ENCODE assay signal across 8 mouse cellular contexts in genomic region chr11:30267892-30268647, GRCm38 (mm10). TPM values are rescaled to one million over a fixed set of nuclear protein-coding genes. Genes with fewer than 3 reads are reported as not detected.
A peak's percentile ranks its signal among the peaks of the same experiment; 100 is the strongest.
DNase-seq lines count a peak whose midpoint lies in the region; ATAC-seq and TF ChIP-seq lines count a peak whose summit lies in the region.

Gene Sptbn1 (minus strand): TSS chr11:30268175.

- no peaks in the 10 kb centered on the region for H3K9me3 ChIP-seq in CH12.LX (replicated peaks; ENCODE audit: low read length)
- no peaks in the 10 kb centered on the region for H3K9me3 ChIP-seq in forebrain, embryonic 13.5 days (replicated peaks)
- H3K9me3 ChIP-seq in heart, embryonic 16.5 days (replicated peaks; ENCODE audit: control insufficient read depth, low read length), result no peaks in the 10 kb centered on the region
- no peaks in the 10 kb centered on the region for H3K9me3 ChIP-seq in liver, embryonic 12.5 days (replicated peaks)
- no peaks in the 10 kb centered on the region for H3K9me3 ChIP-seq in stomach, embryonic 16.5 days (replicated peaks; ENCODE audit: control insufficient read depth, low read length)

- TF ChIP-seq CTCF in CH12.LX (conservative IDR thresholded peaks at IDR 0.05 in 1 of 2, IDR thresholded peaks at IDR 0.05 in 1 of 2; ENCODE audit: low read depth in 2 of 2, low read length in 2 of 2), result no peak

- TF ChIP-seq RAD21 in CH12.LX (IDR thresholded peaks at IDR 0.05; ENCODE audit: low read depth, low read length), result no peak

- H3K27me3 ChIP-seq in CH12.LX (replicated peaks), result peaks cover 16% of the 10 kb centered on the region
- peaks cover 14% of the 10 kb centered on the region for H3K27me3 ChIP-seq in forebrain, embryonic 13.5 days
- no peaks in the 10 kb centered on the region for H3K27me3 ChIP-seq in heart, embryonic 16.5 days (ENCODE audit: control insufficient read depth, insufficient read depth, low read length)
- peaks cover 44% of the 10 kb centered on the region for H3K27me3 ChIP-seq in liver, embryonic 12.5 days (replicated peaks)
- H3K27me3 ChIP-seq in stomach, embryonic 16.5 days (ENCODE audit: control insufficient read depth, insufficient read depth, low read length), result no peaks in the 10 kb centered on the region

- WGBS in forebrain, embryonic 13.5 days, result 0% methylated on average over 55 of the region's 81 CpGs
- WGBS in heart, embryonic 16.5 days, result under 1% methylated on average over 53 of the region's 81 CpGs
- WGBS in liver, embryonic 12.5 days (ENCODE audit: insufficient replicate concordance), result under 1% methylated on average over 58 of the region's 81 CpGs
- WGBS in stomach, embryonic 16.5 days, result under 1% methylated on average over 50 of the region's 81 CpGs

- ATAC-seq in cerebellum, adult (ENCODE audit: insufficient number of reproducible peaks, low FRiP score, low TSS enrichment), result peak; percentile 85
- peak; percentile 95 for ATAC-seq in forebrain, embryonic 13.5 days
- peak; percentile 93 for ATAC-seq in heart, embryonic 16.5 days (replicated peaks; ENCODE audit: extremely low read depth, insufficient read depth, low FRiP score)
- peak; percentile 80 for ATAC-seq in liver, embryonic 12.5 days
- ATAC-seq in stomach, embryonic 16.5 days (ENCODE audit: insufficient read depth, low FRiP score), result peak; percentile 96

- peak; percentile 56 for DNase-seq in CH12.LX (ENCODE audit: extremely low read depth)
- DNase-seq in kidney, postnatal 25 days, result peak; percentile 89 to 95
- DNase-seq in naive thymus-derived CD4-positive, alpha-beta T cell, adult 2 months (ENCODE audit: low read depth), result peak; percentile 40

- H3K4me2 ChIP-seq in CH12.LX (ENCODE audit: insufficient read depth, low read depth, poor library complexity, severe bottlenecking), result peak within 1 kb of the TSS; percentile 54
- H3K4me2 ChIP-seq in forebrain, embryonic 13.5 days, result peak within 1 kb of the TSS; percentile 66
- H3K4me2 ChIP-seq in heart, embryonic 16.5 days (ENCODE audit: low read depth, low read length), result peak within 1 kb of the TSS; percentile 75
- peak within 1 kb of the TSS; percentile 90 for H3K4me2 ChIP-seq in liver, embryonic 12.5 days
- H3K4me2 ChIP-seq in stomach, embryonic 16.5 days (ENCODE audit: low read depth, low read length), result peak within 1 kb of the TSS; percentile 77

- TF ChIP-seq EP300 in CH12.LX (IDR thresholded peaks at IDR 0.05; ENCODE audit: low read length), result no peak

- H3K4me3 ChIP-seq in CH12.LX (replicated peaks in 1 of 3; ENCODE audit: low read depth in 2 of 3, low read length in 2 of 3, poor library complexity in 1 of 3), result peak within 1 kb of the TSS; percentile 31 to 82 (median 75)
- peak within 1 kb of the TSS; percentile 94 for H3K4me3 ChIP-seq in forebrain, embryonic 13.5 days
- peak within 1 kb of the TSS; percentile 99 for H3K4me3 ChIP-seq in heart, embryonic 16.5 days (ENCODE audit: low read length)
- H3K4me3 ChIP-seq in liver, embryonic 12.5 days, result peak within 1 kb of the TSS; percentile 66
- H3K4me3 ChIP-seq in stomach, embryonic 16.5 days (replicated peaks; ENCODE audit: low read length), result peak within 1 kb of the TSS; percentile 90

- H3K36me3 ChIP-seq in CH12.LX (replicated peaks in 1 of 2; ENCODE audit: control insufficient read depth in 1 of 2, insufficient read depth in 1 of 2, low read length in 1 of 2), result no peaks in the 10 kb centered on the region
- H3K36me3 ChIP-seq in forebrain, embryonic 13.5 days (ENCODE audit: poor library complexity, severe bottlenecking), result no peaks in the 10 kb centered on the region
- no peaks in the 10 kb centered on the region for H3K36me3 ChIP-seq in heart, embryonic 16.5 days (ENCODE audit: control insufficient read depth, insufficient read depth)
- no peaks in the 10 kb centered on the region for H3K36me3 ChIP-seq in liver, embryonic 12.5 days
- H3K36me3 ChIP-seq in stomach, embryonic 16.5 days (ENCODE audit: control insufficient read depth, insufficient read depth, low read length), result no peaks in the 10 kb centered on the region

- no peak within 1 kb of the TSS for H3K27ac ChIP-seq in CH12.LX (ENCODE audit: insufficient read depth, low read depth)
- H3K27ac ChIP-seq in forebrain, embryonic 13.5 days, result peak within 1 kb of the TSS; percentile 95
- H3K27ac ChIP-seq in heart, embryonic 16.5 days (ENCODE audit: low read length), result peak within 1 kb of the TSS; percentile 99
- peak within 1 kb of the TSS; percentile 72; the same call in 1 of the 2 replicates for H3K27ac ChIP-seq in liver, embryonic 12.5 days
- peak within 1 kb of the TSS; percentile 93 for H3K27ac ChIP-seq in stomach, embryonic 16.5 days (ENCODE audit: low read length)

- peak; percentile 50; the same call in 1 of the 2 replicates for TF ChIP-seq POLR2A in CH12.LX (IDR thresholded peaks at IDR 0.05; ENCODE audit: low read depth, low read length)

- in situ Hi-C loops in CH12.LX (cut with MboI; ENCODE audit: low pct_ligation_motif_present, low pct_unique_long_range_greater_than_20kb, low sequenced_read_pairs), result no loop called here

- peak within 1 kb of the TSS; percentile 81 for H3K9ac ChIP-seq in CH12.LX (ENCODE audit: insufficient read depth, low read depth)
- peak within 1 kb of the TSS; percentile 95 for H3K9ac ChIP-seq in forebrain, embryonic 13.5 days
- peak within 1 kb of the TSS; percentile 100 for H3K9ac ChIP-seq in heart, embryonic 16.5 days (ENCODE audit: low read length)
- H3K9ac ChIP-seq in liver, embryonic 12.5 days, result peak within 1 kb of the TSS; percentile 65
- H3K9ac ChIP-seq in stomach, embryonic 16.5 days (ENCODE audit: low read length), result peak within 1 kb of the TSS; percentile 94

- peaks cover 8 to 11% of the 10 kb centered on the region in 2 experiments for H3K4me1 ChIP-seq in CH12.LX (ENCODE audit: control insufficient read depth in 1 of 2, insufficient read depth in 2 of 2)
- H3K4me1 ChIP-seq in forebrain, embryonic 13.5 days, result peaks cover 25% of the 10 kb centered on the region
- H3K4me1 ChIP-seq in heart, embryonic 16.5 days (ENCODE audit: control insufficient read depth, insufficient read depth, low read length), result peaks cover 17% of the 10 kb centered on the region; the same call in 1 of the 2 replicates
- peaks cover 18% of the 10 kb centered on the region; the same call in 1 of the 2 replicates for H3K4me1 ChIP-seq in liver, embryonic 12.5 days
- H3K4me1 ChIP-seq in stomach, embryonic 16.5 days (ENCODE audit: control insufficient read depth, insufficient read depth, low read length), result peaks cover 11% of the 10 kb centered on the region

- dilution Hi-C loops in CH12.LX (cut with MboI; ENCODE audit: extremely low pct_ligation_motif_present, extremely low pct_unique_long_range_greater_than_20kb, low sequenced_read_pairs), result no loop called here

- H3K79me2 ChIP-seq in CH12.LX (replicated peaks; ENCODE audit: control insufficient read depth, extremely low read depth, insufficient read depth, poor library complexity, severe bottlenecking), result no peaks in the 10 kb centered on the region; the same call in 1 of the 2 replicates

TF ChIP-seq in CH12.LX, 34 proteins besides CTCF, POLR2A, EP300 and RAD21:
- TF ChIP-seq ZMIZ1 (IDR thresholded peaks at IDR 0.05; ENCODE audit: low read depth, low read length) (no peak), ZC3H11A (IDR thresholded peaks at IDR 0.05; ENCODE audit: low read depth, low read length) (no peak), BHLHE40 (IDR thresholded peaks at IDR 0.05; ENCODE audit: low read depth, low read length) (no peak), SMC3 (IDR thresholded peaks at IDR 0.05; ENCODE audit: low read depth, low read length) (no peak), E2F4 (IDR thresholded peaks at IDR 0.05; ENCODE audit: insufficient replicate concordance, low read depth, low read length) (no peak), TBP (conservative IDR thresholded peaks at IDR 0.05; ENCODE audit: low read depth, low read length) (no peak), RCOR1 (conservative IDR thresholded peaks at IDR 0.05; ENCODE audit: low read depth, low read length) (no peak), USF2 (conservative IDR thresholded peaks at IDR 0.05; ENCODE audit: low read depth, low read length) (no peak), CHD2 (IDR thresholded peaks at IDR 0.05; ENCODE audit: low read length) (no peak), KAT2A (IDR thresholded peaks at IDR 0.05; ENCODE audit: insufficient replicate concordance, low read length) (no peak), HCFC1 (IDR thresholded peaks at IDR 0.05; ENCODE audit: low read depth, low read length) (no peak), NRF1 (IDR thresholded peaks at IDR 0.05; ENCODE audit: low read depth, low read length) (no peak), MAZ (IDR thresholded peaks at IDR 0.05; ENCODE audit: low read depth, low read length) (0 out of 2 replicates have a peak, but pooled peaks have one; percentile 42), NELFE (IDR thresholded peaks at IDR 0.05; ENCODE audit: low read depth, low read length) (no peak), PAX5 (IDR thresholded peaks at IDR 0.05; ENCODE audit: low read length) (no peak), MXI1 (IDR thresholded peaks at IDR 0.05; ENCODE audit: low read depth, low read length) (no peak; the same call in 1 of the 2 replicates), CHD1 (IDR thresholded peaks at IDR 0.05; ENCODE audit: low read depth, low read length) (no peak), ZNF384 (IDR thresholded peaks at IDR 0.05; ENCODE audit: low read depth, low read length) (no peak), SIN3A (IDR thresholded peaks at IDR 0.05; ENCODE audit: low read length) (no peak), TCF12 (IDR thresholded peaks at IDR 0.05; ENCODE audit: low read depth, low read length) (peak; percentile 34; the same call in 1 of the 2 replicates), ELF1 (IDR thresholded peaks at IDR 0.05; ENCODE audit: low read depth, low read length) (no peak), UBTF (IDR thresholded peaks at IDR 0.05; ENCODE audit: low read depth, low read length) (peak; percentile 80)

RNA-seq across cellular contexts. Expression of gene Sptbn1, which starts in this region (rescaled TPM):
- 42.1 and 43.7 TPM in 2 replicates for total RNA-seq in CH12.LX (2012; rRNA removed)
- total RNA-seq in CH12.LX (2014; rRNA removed), result 36.5 and 38.2 TPM in 2 replicates
- 52.0 and 54.7 TPM in 2 replicates for polyA plus RNA-seq in CH12.LX (2012; ENCODE audit: insufficient read length, low read depth)
- polyA plus RNA-seq in forebrain, embryonic 13.5 days (2015; fragmentation: Nextera tagmentation; extraction: Ambion mirVana), result 85.6 and 94.0 TPM in 2 replicates
- 164 and 178 TPM in 2 replicates for polyA plus RNA-seq in heart, embryonic 16.5 days (2015; fragmentation: Nextera tagmentation; extraction: Ambion mirVana)
- 24.2 and 24.4 TPM in 2 replicates for polyA plus RNA-seq in liver, embryonic 12.5 days (2016; fragmentation: Nextera tagmentation; extraction: Ambion mirVana)
- polyA plus RNA-seq in stomach, embryonic 16.5 days (2015; fragmentation: Nextera tagmentation; extraction: Ambion mirVana), result 106 and 110 TPM in 2 replicates

Comparison
In these comparisons a context has a peak if more than half of its experiments do, and no peak if none do; other contexts are left out.
1. DNase-seq: peak in every context shown above with its lines; median percentile 92 in kidney, postnatal 25 days; 56 in CH12.LX; 40 in naive thymus-derived CD4-positive, alpha-beta T cell, adult 2 months.